Mouse (Mus musculus) lung, postnatal 14 days (tissue): ENCODE data around the gene Nek6.

Source experiments
- DNase-seq: peaks from one replicate; pipeline ENCODE4 v3.0.0; 2021

Gene Nek6

GRCm38 (mm10) chr2:38584514-38585378 is 73.3 kb downstream of the Nek6 start:
- no peak for DNase-seq

GRCm38 (mm10) chr2:38585379-38585736 is 73.9 kb downstream of the Nek6 start:
- DNase-seq: no peak

- DNase-seq: no peak
Measured at GRCm38 (mm10) chr2:38586733-38587132, 75.3 kb downstream of the Nek6 start.

GRCm38 (mm10) chr2:38591751-38592459 is 80.5 kb downstream of the Nek6 start:
- DNase-seq: no peak

- no peak for DNase-seq
Measured at GRCm38 (mm10) chr2:38594874-38595273, 83.4 kb downstream of the Nek6 start.

- DNase-seq: no peak
Measured at GRCm38 (mm10) chr2:38597896-38598295, 86.5 kb downstream of the Nek6 start.

- no peak for DNase-seq
Measured at GRCm38 (mm10) chr2:38598395-38598794, 87.0 kb downstream of the Nek6 start.

GRCm38 (mm10) chr2:38600842-38601241 is 89.4 kb downstream of the Nek6 start:
- DNase-seq: no peak

- DNase-seq: no peak
Measured at GRCm38 (mm10) chr2:38607716-38608115, 96.3 kb downstream of the Nek6 start.

GRCm38 (mm10) chr2:38608831-38609309 is 97.4 kb downstream of the Nek6 start:
- no peak for DNase-seq

GRCm38 (mm10) chr2:38609310-38609709 is 97.9 kb downstream of the Nek6 start:
- DNase-seq: no peak

GRCm38 (mm10) chr2:38610161-38610560 is 98.7 kb downstream of the Nek6 start:
- DNase-seq: no peak

GRCm38 (mm10) chr2:38612596-38612995 is 101.2 kb downstream of the Nek6 start:
- DNase-seq: no peak

GRCm38 (mm10) chr2:38613576-38613975 is 102.1 kb downstream of the Nek6 start:
- DNase-seq: no peak

- no peak for DNase-seq
Measured at GRCm38 (mm10) chr2:38614437-38614836, 103.0 kb downstream of the Nek6 start.

- DNase-seq: peak; percentile 21
Measured at GRCm38 (mm10) chr2:38616072-38616471, 104.6 kb downstream of the Nek6 start.

- no peak for DNase-seq
Measured at GRCm38 (mm10) chr2:38616956-38617872, 105.8 kb downstream of the Nek6 start.

- DNase-seq: no peak
Measured at GRCm38 (mm10) chr2:38619777-38620176, 108.3 kb downstream of the Nek6 start.

GRCm38 (mm10) chr2:38621076-38621475 is 109.6 kb downstream of the Nek6 start:
- no peak for DNase-seq

- DNase-seq: no peak
Measured at GRCm38 (mm10) chr2:38621610-38622021, 110.2 kb downstream of the Nek6 start.

- no peak for DNase-seq
Measured at GRCm38 (mm10) chr2:38623411-38623810, 112.0 kb downstream of the Nek6 start.

- DNase-seq: no peak
Measured at GRCm38 (mm10) chr2:38623821-38624590, 112.6 kb downstream of the Nek6 start.
